In the genomic region with DNA sequence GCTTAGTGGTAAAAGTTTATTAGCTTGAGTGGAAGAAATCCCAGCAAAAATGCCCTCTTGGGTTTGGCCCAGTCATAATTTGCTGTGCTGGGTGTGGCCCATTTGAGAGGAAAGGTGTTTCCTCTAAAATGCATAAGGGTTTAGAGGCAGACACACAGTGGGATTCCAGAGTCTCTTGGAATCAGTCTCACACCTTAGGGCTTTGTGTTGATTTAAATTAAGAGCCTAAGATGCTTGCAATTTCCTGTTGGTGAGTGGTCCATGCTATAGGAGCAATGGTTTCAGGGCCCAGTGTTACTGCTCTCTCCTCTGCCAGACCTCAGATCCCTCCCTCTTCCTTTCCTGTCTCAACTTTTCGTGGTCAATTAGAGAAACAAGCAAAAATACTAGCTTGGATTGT, we compare ENCODE assay signal across 14 mouse cellular contexts. TPM values are rescaled to one million over a fixed set of nuclear protein-coding genes. Genes with fewer than 3 reads are reported as not detected.
DNase-seq lines count a peak whose midpoint lies in the region; ATAC-seq and TF ChIP-seq lines count a peak whose summit lies in the region.
"Had no signal": no experiment of that assay in that cellular context is flagged by ENCODE, and none has a peak within 500 bp of the region (broad histone marks: within the 10 kb centered on the region; RNA-seq: fewer than 3 reads in every experiment).

No protein-coding gene starts in this region.

- WGBS in heart, adult 2 months: 15% methylated on average over 1 of the region's 1 CpGs
- 0% methylated on average over 1 of the region's 1 CpGs for WGBS in liver, adult 2 months

- no peak overlapping the region for H3K9ac ChIP-seq in heart, adult 2 months (ENCODE audit: low read depth, low read length)
- H3K9ac ChIP-seq in liver, adult 2 months (ENCODE audit: low read depth, low read length): no peak overlapping the region

- TF ChIP-seq CTCF in heart, adult 2 months (IDR thresholded peaks at IDR 0.05): no peak
- TF ChIP-seq CTCF in liver, adult 2 months (IDR thresholded peaks at IDR 0.05; ENCODE audit: low read depth, low read length): no peak

- peak overlapping the region; percentile 99 for H3K27ac ChIP-seq in heart, adult 2 months
- H3K27ac ChIP-seq in liver, adult 2 months (replicated peaks; ENCODE audit: insufficient read depth, low read depth, low read length): peak overlapping the region; percentile 78
- H3K27ac ChIP-seq: midbrain, embryonic 10.5 days had no signal

- H3K4me3 ChIP-seq in heart, adult 2 months: peak overlapping the region; percentile 1; the same call in 1 of the 2 replicates
- H3K4me3 ChIP-seq in megakaryocyte, embryonic 14.5 days (replicated peaks): peak overlapping the region; percentile 96
- no peak overlapping the region for H3K4me3 ChIP-seq in liver, adult 2 months (ENCODE audit: insufficient read depth, low read depth, low read length)
- H3K4me3 ChIP-seq: midbrain, embryonic 10.5 days had no signal

- no peak for TF ChIP-seq POLR2A in heart, adult 2 months (IDR thresholded peaks at IDR 0.05; ENCODE audit: insufficient read depth, low read depth, low read length)
- no peak for TF ChIP-seq POLR2A in liver, adult 2 months (IDR thresholded peaks at IDR 0.05; ENCODE audit: extremely low read depth, insufficient read depth, low read length)

- H3K79me2 ChIP-seq in heart, adult 2 months (replicated peaks; ENCODE audit: control insufficient read depth, insufficient read depth, low read length): peaks cover 10% of the 10 kb centered on the region
- peaks cover 38% of the 10 kb centered on the region for H3K79me2 ChIP-seq in liver, adult 2 months (ENCODE audit: control insufficient read depth, insufficient read depth, low read length)

- no peak for ATAC-seq in megakaryocyte, adult 5-6 weeks (ENCODE audit: poor library complexity, severe bottlenecking)
- ATAC-seq: forebrain, embryonic 16.5 days had no signal

- no peak for DNase-seq in heart, adult 2 months
- DNase-seq in heart, adult 11 months: no peak
- DNase-seq in liver, adult 2 months (ENCODE audit: extremely low read depth, low read depth, low spot score): no peak
- no peak for DNase-seq in urinary bladder, postnatal 25 days (ENCODE audit: low spot score)
- no peak for DNase-seq in frontal cortex, adult 2 months (ENCODE audit: extremely low spot score in 1 of 2, low spot score in 1 of 2)
- DNase-seq in frontal cortex, postnatal 36 days (ENCODE audit: low spot score in 2 of 2): no peak

- intact Hi-C loops in heart, adult 2 months (cut with DNase I): loop anchor here (5.0 kb wide), 2 partner anchors 37 to 73 kb away; a partner anchor contains a TSS

- no peak for TF ChIP-seq EP300 in heart, adult 2 months (IDR thresholded peaks at IDR 0.05; ENCODE audit: insufficient read depth, low read depth, low read length)

- H3K9me3 ChIP-seq in megakaryocyte, embryonic 14.5 days: no peaks in the 10 kb centered on the region
- H3K9me3 ChIP-seq: midbrain, embryonic 10.5 days had no signal

- H3K27me3 ChIP-seq in heart, adult 2 months (ENCODE audit: control insufficient read depth, insufficient read depth, low read length): no peaks in the 10 kb centered on the region
- H3K27me3 ChIP-seq in megakaryocyte, embryonic 14.5 days (replicated peaks): no peaks in the 10 kb centered on the region
- no peaks in the 10 kb centered on the region for H3K27me3 ChIP-seq in liver, adult 2 months (ENCODE audit: control insufficient read depth, insufficient read depth, low read length)

- peaks cover 32% of the 10 kb centered on the region for H3K36me3 ChIP-seq in heart, adult 2 months (ENCODE audit: control insufficient read depth, insufficient read depth, low read length)
- peaks cover 48% of the 10 kb centered on the region for H3K36me3 ChIP-seq in megakaryocyte, embryonic 14.5 days (replicated peaks; ENCODE audit: low read length)
- peaks cover 11% of the 10 kb centered on the region for H3K36me3 ChIP-seq in liver, adult 2 months (ENCODE audit: control insufficient read depth, insufficient read depth, low read length)

- H3K4me1 ChIP-seq in heart, adult 2 months (ENCODE audit: control insufficient read depth, insufficient read depth, low read length): peaks cover 17% of the 10 kb centered on the region
- H3K4me1 ChIP-seq in megakaryocyte, embryonic 14.5 days: peaks cover 83% of the 10 kb centered on the region
- peaks cover 32% of the 10 kb centered on the region for H3K4me1 ChIP-seq in liver, adult 2 months (ENCODE audit: control insufficient read depth, insufficient read depth, low read length)

RNA-seq across cellular contexts. Expression of a gene that starts 4.0 kb away (rescaled TPM):
- total RNA-seq in heart, adult 2 months (2021): 100 to 1,000 TPM; 140 TPM
- 148 and 177 TPM in 2 replicates for polyA plus RNA-seq in heart, adult 2 months (2012; rRNA removed)
- polyA plus RNA-seq in megakaryocyte, embryonic 14.5 days (2012; ENCODE audit: insufficient read depth, low replicate concordance): 65.2 and 119 TPM in 2 replicates
- total RNA-seq in megakaryocyte, adult 5-6 weeks (2015): 118 and 120 TPM in 2 replicates
- total RNA-seq in megakaryocyte, adult 5-6 weeks (2017): 73.8 and 83.6 TPM in 2 replicates
- total RNA-seq in liver, adult 2 months (2014; rRNA removed): 71.5 and 81.2 TPM in 2 replicates
- 92.7 and 105 TPM in 2 replicates for polyA plus RNA-seq in liver, adult 2 months (2012; rRNA removed)
- 60.4 and 64.3 TPM in 2 replicates for polyA plus RNA-seq in frontal cortex, adult 2 months (2012; rRNA removed)

RNA-seq across cellular contexts. Expression of a gene that starts 13.8 kb away (rescaled TPM):
- 10 to 100 TPM; 21.0 to 24.1 TPM for total RNA-seq in heart, adult 2 months (2021)
- polyA plus RNA-seq in heart, adult 2 months (2012; rRNA removed): 41.8 and 42.8 TPM in 2 replicates
- polyA plus RNA-seq in megakaryocyte, embryonic 14.5 days (2012; ENCODE audit: insufficient read depth, low replicate concordance): 10.9 TPM in 1 of 2 replicates, not detected in the other
- total RNA-seq in megakaryocyte, adult 5-6 weeks (2015): 54.5 and 69.7 TPM in 2 replicates
- total RNA-seq in megakaryocyte, adult 5-6 weeks (2017): 43.8 and 46.8 TPM in 2 replicates
- 4.5 and 4.7 TPM in 2 replicates for total RNA-seq in liver, adult 2 months (2014; rRNA removed)
- polyA plus RNA-seq in liver, adult 2 months (2012; rRNA removed): 8.3 and 16.3 TPM in 2 replicates
- 14.0 and 15.9 TPM in 2 replicates for polyA plus RNA-seq in frontal cortex, adult 2 months (2012; rRNA removed)

RNA-seq across cellular contexts. Expression of a gene that starts 33.4 kb away (rescaled TPM):
- total RNA-seq in heart, adult 2 months (2021): not detected
- not detected in 2 replicates for polyA plus RNA-seq in heart, adult 2 months (2012; rRNA removed)
- 0.16 TPM in 1 of 2 replicates, not detected in the other for polyA plus RNA-seq in megakaryocyte, embryonic 14.5 days (2012; ENCODE audit: insufficient read depth, low replicate concordance)
- not detected in 2 replicates for total RNA-seq in megakaryocyte, adult 5-6 weeks (2015)
- total RNA-seq in megakaryocyte, adult 5-6 weeks (2017): not detected in 2 replicates
- total RNA-seq in liver, adult 2 months (2014; rRNA removed): not detected in 2 replicates
- polyA plus RNA-seq in liver, adult 2 months (2012; rRNA removed): not detected in 2 replicates
- polyA plus RNA-seq in frontal cortex, adult 2 months (2012; rRNA removed): not detected in 2 replicates
- total RNA-seq: heart, adult 8-10 months; left cerebral cortex, postnatal 10 days had no signal
- polyA plus RNA-seq: cortical plate, adult 2 months; forebrain, embryonic 16.5 days; kidney, embryonic 14.5 days; midbrain, embryonic 10.5 days had no signal

RNA-seq across cellular contexts. Expression of a gene that starts 36.2 kb away (rescaled TPM):
- total RNA-seq in heart, adult 2 months (2021): 10 to 100 TPM; 20.2 to 21.8 TPM
- 9.3 and 15.7 TPM in 2 replicates for polyA plus RNA-seq in heart, adult 2 months (2012; rRNA removed)
- 0.20 TPM in 1 of 2 replicates, not detected in the other for polyA plus RNA-seq in megakaryocyte, embryonic 14.5 days (2012; ENCODE audit: insufficient read depth, low replicate concordance)
- 10.0 and 10.2 TPM in 2 replicates for total RNA-seq in megakaryocyte, adult 5-6 weeks (2015)
- total RNA-seq in megakaryocyte, adult 5-6 weeks (2017): 11.2 and 12.8 TPM in 2 replicates
- total RNA-seq in liver, adult 2 months (2014; rRNA removed): 8.8 and 9.9 TPM in 2 replicates
- polyA plus RNA-seq in liver, adult 2 months (2012; rRNA removed): 4.5 and 5.1 TPM in 2 replicates
- 26.5 and 28.4 TPM in 2 replicates for polyA plus RNA-seq in frontal cortex, adult 2 months (2012; rRNA removed)

RNA-seq across cellular contexts. Expression of a gene that starts 57.4 kb away (rescaled TPM):
- total RNA-seq in heart, adult 2 months (2021): 10 to 100 TPM; 17.8 to 18.7 TPM
- polyA plus RNA-seq in heart, adult 2 months (2012; rRNA removed): 22.9 and 45.8 TPM in 2 replicates
- 6.4 and 13.0 TPM in 2 replicates for polyA plus RNA-seq in megakaryocyte, embryonic 14.5 days (2012; ENCODE audit: insufficient read depth, low replicate concordance)
- total RNA-seq in megakaryocyte, adult 5-6 weeks (2015): 33.5 and 39.2 TPM in 2 replicates
- total RNA-seq in megakaryocyte, adult 5-6 weeks (2017): 50.4 and 55.3 TPM in 2 replicates
- total RNA-seq in liver, adult 2 months (2014; rRNA removed): 152 and 153 TPM in 2 replicates
- 130 and 152 TPM in 2 replicates for polyA plus RNA-seq in liver, adult 2 months (2012; rRNA removed)
- 54.0 and 62.4 TPM in 2 replicates for polyA plus RNA-seq in frontal cortex, adult 2 months (2012; rRNA removed)
